Mouse (Mus musculus): ENCODE data around the gene Satb2. TPM values are rescaled to one million over a fixed set of nuclear protein-coding genes. Genes with fewer than 3 reads are reported as not detected.
A peak's percentile ranks its signal among the peaks of the same experiment; 100 is the strongest.
"Not testable (repeated sequence)": the region's sequence is repeated elsewhere in the genome, so short reads cannot be mapped to it uniquely, and the experiment has no call there.

Satb2 gene
- polyA plus RNA-seq, 1 experiment from 2014 or later, result 2.6 TPM

- Histone ChIP-seq H3K4me2 (no peak overlapping the region), H3K9ac (no peak overlapping the region), H3K27me3 (no peaks in the 10 kb centered on the region), H3K4me3 (replicated peaks) (no peak overlapping the region), H3K27ac (no peak overlapping the region), H3K4me1 (0 out of 2 replicates have a peak, but pooled peaks cover 3% of the 10 kb centered on the region), H3K9me3 (no peaks in the 10 kb centered on the region), H3K36me3 (replicated peaks) (peaks cover 4% of the 10 kb centered on the region; the same call in 1 of the 2 replicates)
- WGBS, result 48% methylated on average over 7 of the region's 7 CpGs
- peak; percentile 61; the same call in 1 of the 2 replicates for ATAC-seq (ENCODE audit: low FRiP score)
Measured at GRCm38 (mm10) chr1:56800611-56801010, 177.8 kb downstream of the Satb2 start.

- Histone ChIP-seq H3K4me3 (replicated peaks) (no peak overlapping the region), H3K27ac (no peak overlapping the region), H3K4me2 (no peak overlapping the region), H3K9ac (no peak overlapping the region), H3K36me3 (replicated peaks) (peaks cover 4% of the 10 kb centered on the region; the same call in 1 of the 2 replicates), H3K4me1 (no peaks in the 10 kb centered on the region), H3K9me3 (no peaks in the 10 kb centered on the region), H3K27me3 (no peaks in the 10 kb centered on the region)
- ATAC-seq (ENCODE audit: low FRiP score), result no peak
- WGBS, result 89% methylated on average over 19 of the region's 19 CpGs
Measured at GRCm38 (mm10) chr1:56795016-56795608, 183.3 kb downstream of the Satb2 start.

GRCm38 (mm10) chr1:56789641-56790040 lies 188.8 kb downstream of the Satb2 start:
- Histone ChIP-seq H3K27ac (no peak overlapping the region), H3K9me3 (no peaks in the 10 kb centered on the region), H3K4me3 (replicated peaks) (no peak overlapping the region), H3K4me2 (no peak overlapping the region), H3K9ac (no peak overlapping the region), H3K4me1 (no peaks in the 10 kb centered on the region), H3K27me3 (no peaks in the 10 kb centered on the region), H3K36me3 (replicated peaks) (no peaks in the 10 kb centered on the region)
- ATAC-seq (ENCODE audit: low FRiP score), result no peak
- WGBS, result 93% methylated on average over 2 of the region's 2 CpGs

- H3K4me3 ChIP-seq (replicated peaks); H3K4me2 ChIP-seq; H3K9ac ChIP-seq; H3K36me3 ChIP-seq (replicated peaks); H3K9me3 ChIP-seq; H3K27me3 ChIP-seq; H3K27ac ChIP-seq; H3K4me1 ChIP-seq: not testable (repeated sequence)
- peak; percentile 61; the same call in 1 of the 2 replicates for ATAC-seq (ENCODE audit: low FRiP score)
- 85% methylated on average over 13 of the region's 13 CpGs for WGBS
Measured at GRCm38 (mm10) chr1:56782139-56782538, 196.3 kb downstream of the Satb2 start.

GRCm38 (mm10) chr1:56764205-56764604 lies 214.2 kb downstream of the Satb2 start:
- H3K9ac ChIP-seq, result no peak overlapping the region
- H3K4me1 ChIP-seq, result no peaks in the 10 kb centered on the region
- H3K27me3 ChIP-seq, result no peaks in the 10 kb centered on the region
- H3K27ac ChIP-seq, result no peak overlapping the region
- H3K9me3 ChIP-seq, result no peaks in the 10 kb centered on the region
- WGBS, result 90% methylated on average over 1 of the region's 1 CpGs
- no peak for ATAC-seq (ENCODE audit: low FRiP score)
- H3K36me3 ChIP-seq (replicated peaks), result no peaks in the 10 kb centered on the region
- H3K4me2 ChIP-seq, result no peak overlapping the region
- no peak overlapping the region for H3K4me3 ChIP-seq (replicated peaks)

GRCm38 (mm10) chr1:56761512-56761911 lies 216.9 kb downstream of the Satb2 start:
- Histone ChIP-seq H3K9ac (no peak overlapping the region), H3K4me2 (no peak overlapping the region), H3K4me3 (replicated peaks) (no peak overlapping the region), H3K9me3 (no peaks in the 10 kb centered on the region), H3K27ac (no peak overlapping the region), H3K4me1 (no peaks in the 10 kb centered on the region), H3K27me3 (no peaks in the 10 kb centered on the region), H3K36me3 (replicated peaks) (no peaks in the 10 kb centered on the region)
- ATAC-seq (ENCODE audit: low FRiP score), result no peak
- WGBS, result 96% methylated on average over 1 of the region's 1 CpGs

GRCm38 (mm10) chr1:56753283-56753682 lies 225.2 kb downstream of the Satb2 start:
- H3K4me2 ChIP-seq, result no peak overlapping the region
- H3K9ac ChIP-seq, result no peak overlapping the region
- WGBS, result 52% methylated on average over 1 of the region's 1 CpGs
- H3K4me3 ChIP-seq (replicated peaks), result no peak overlapping the region
- no peak overlapping the region for H3K27ac ChIP-seq
- no peaks in the 10 kb centered on the region for H3K36me3 ChIP-seq (replicated peaks)
- no peaks in the 10 kb centered on the region for H3K27me3 ChIP-seq
- no peaks in the 10 kb centered on the region for H3K9me3 ChIP-seq
- H3K4me1 ChIP-seq, result no peaks in the 10 kb centered on the region
- ATAC-seq (ENCODE audit: low FRiP score), result no peak

GRCm38 (mm10) chr1:56750693-56751092 lies 227.8 kb downstream of the Satb2 start:
- Histone ChIP-seq H3K36me3 (replicated peaks) (no peaks in the 10 kb centered on the region), H3K4me1 (no peaks in the 10 kb centered on the region), H3K4me2 (no peak overlapping the region), H3K27me3 (no peaks in the 10 kb centered on the region), H3K9me3 (no peaks in the 10 kb centered on the region), H3K27ac (no peak overlapping the region), H3K4me3 (replicated peaks) (no peak overlapping the region), H3K9ac (no peak overlapping the region)
- ATAC-seq (ENCODE audit: low FRiP score), result no peak
- whole genome bisulfite sequencing, result 90% methylated on average over 2 of the region's 2 CpGs

GRCm38 (mm10) chr1:56749629-56750311 lies 228.7 kb downstream of the Satb2 start:
- H3K4me2 ChIP-seq, result no peak overlapping the region
- no peak overlapping the region for H3K27ac ChIP-seq
- H3K36me3 ChIP-seq (replicated peaks), result no peaks in the 10 kb centered on the region
- WGBS, result 88% methylated on average over 16 of the region's 16 CpGs
- H3K9ac ChIP-seq, result no peak overlapping the region
- no peak for ATAC-seq (ENCODE audit: low FRiP score)
- no peaks in the 10 kb centered on the region for H3K9me3 ChIP-seq
- no peaks in the 10 kb centered on the region for H3K27me3 ChIP-seq
- H3K4me1 ChIP-seq, result no peaks in the 10 kb centered on the region
- no peak overlapping the region for H3K4me3 ChIP-seq (replicated peaks)

GRCm38 (mm10) chr1:56748876-56749493 lies 229.5 kb downstream of the Satb2 start:
- Histone ChIP-seq H3K4me2 (no peak overlapping the region), H3K9ac (no peak overlapping the region), H3K4me3 (replicated peaks) (no peak overlapping the region), H3K27ac (no peak overlapping the region), H3K36me3 (replicated peaks) (no peaks in the 10 kb centered on the region), H3K27me3 (no peaks in the 10 kb centered on the region), H3K4me1 (no peaks in the 10 kb centered on the region), H3K9me3 (no peaks in the 10 kb centered on the region)
- WGBS, result 88% methylated on average over 11 of the region's 11 CpGs
- ATAC-seq (ENCODE audit: low FRiP score), result no peak

Measured in forebrain, embryonic 12.5 days (tissue).